Mouse (Mus musculus): ENCODE measurements around the gene Aqp9. TPM values are rescaled to one million over a fixed set of nuclear protein-coding genes. Genes with fewer than 3 reads are reported as not detected.

Gene Aqp9
- polyA plus RNA-seq, 1 experiment = 2.6 TPM

DNA sequence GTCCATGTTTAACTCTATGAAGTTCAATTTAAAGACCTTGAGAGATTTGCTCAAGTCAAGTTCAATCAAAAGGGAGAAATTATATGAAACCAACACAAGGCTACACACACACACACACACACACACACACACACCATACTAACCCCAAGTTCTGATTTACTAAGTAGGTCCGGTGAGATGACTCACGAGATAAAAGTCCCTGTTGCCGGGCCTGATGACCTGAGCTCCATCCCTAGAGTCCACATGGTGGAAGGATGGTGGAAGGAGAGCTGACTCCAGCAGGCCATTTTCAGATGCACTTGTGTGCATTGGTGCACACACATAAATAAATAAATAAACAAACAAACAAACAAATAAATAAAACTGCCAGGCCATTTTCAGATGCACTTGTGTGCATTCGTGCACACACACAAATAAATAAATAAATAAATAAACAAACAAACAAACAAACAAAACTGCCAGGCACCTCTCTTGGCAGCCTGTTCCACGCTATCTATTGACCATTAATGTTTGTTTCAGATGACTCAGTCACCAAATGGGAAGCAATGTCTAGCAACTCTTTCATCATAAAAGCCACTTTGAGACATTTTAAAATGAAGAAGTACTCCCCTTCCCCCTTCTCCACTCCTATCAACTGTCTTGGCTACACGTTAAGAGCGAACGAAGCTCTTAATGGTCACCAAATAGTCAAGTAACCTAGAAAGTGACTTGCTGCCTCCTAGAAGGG is 6.2 kb downstream of the Aqp9 start:
- no peak for TF ChIP-seq CTCF (IDR thresholded peaks at IDR 0.05; ENCODE audit: extremely low read depth, insufficient read depth, low read length)
- no peak for TF ChIP-seq POLR2A (IDR thresholded peaks at IDR 0.05; ENCODE audit: extremely low read depth, insufficient read depth, low read length)
- no peaks in the 10 kb centered on the region for H3K4me1 ChIP-seq (ENCODE audit: control insufficient read depth, insufficient read depth, low read length)
- no peak overlapping the region for H3K27ac ChIP-seq (ENCODE audit: insufficient read depth, low read length)
- no peak overlapping the region for H3K4me3 ChIP-seq (ENCODE audit: insufficient read depth, low read length)

DNA sequence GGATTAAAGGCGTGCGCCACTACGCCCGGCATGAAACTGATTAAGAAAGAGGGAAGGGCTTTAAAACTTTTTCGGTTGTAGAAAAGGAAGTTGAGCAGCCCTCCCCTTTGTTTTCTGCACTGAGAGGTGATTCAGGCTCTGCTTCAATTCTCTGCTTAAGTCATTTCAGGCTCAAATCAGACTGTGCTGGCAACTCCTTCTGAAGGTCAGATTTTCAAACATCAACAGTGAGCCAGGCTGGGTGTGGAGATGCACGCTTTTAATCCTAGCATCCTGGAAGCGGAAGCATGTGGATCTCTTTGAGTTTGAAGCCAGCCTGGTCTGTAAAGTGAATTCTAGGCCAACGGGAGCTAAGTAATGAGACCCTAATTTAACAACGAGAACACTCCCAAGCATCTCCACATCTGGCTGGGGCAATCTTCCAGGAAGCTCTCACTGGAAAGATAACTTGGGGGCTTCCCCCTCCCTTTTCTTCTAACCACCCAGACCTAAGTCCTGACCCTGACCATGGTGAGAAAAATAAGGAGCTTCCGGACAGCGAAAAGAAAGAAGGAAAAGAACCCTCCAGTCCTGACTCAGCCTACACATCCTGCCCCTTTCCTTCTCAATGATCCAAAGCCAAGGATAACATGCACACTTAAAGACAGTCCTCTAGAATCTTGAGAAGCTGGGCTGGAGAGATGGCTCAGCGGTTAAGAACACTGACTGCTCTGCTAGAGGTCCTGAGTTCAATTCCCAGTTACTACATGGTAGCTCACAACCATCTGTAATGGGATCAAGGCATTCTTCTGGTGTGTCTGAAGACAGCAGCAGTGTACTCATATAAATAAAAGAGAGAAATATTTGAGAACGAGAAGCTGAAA is 7.4 kb downstream of the Aqp9 start:
- no peak for TF ChIP-seq CTCF (IDR thresholded peaks at IDR 0.05; ENCODE audit: extremely low read depth, insufficient read depth, low read length)
- TF ChIP-seq POLR2A (IDR thresholded peaks at IDR 0.05; ENCODE audit: extremely low read depth, insufficient read depth, low read length) = no peak
- no peak overlapping the region for H3K4me3 ChIP-seq (ENCODE audit: insufficient read depth, low read length)
- no peak overlapping the region for H3K27ac ChIP-seq (ENCODE audit: insufficient read depth, low read length)
- H3K4me1 ChIP-seq (ENCODE audit: control insufficient read depth, insufficient read depth, low read length) = no peaks in the 10 kb centered on the region

DNA sequence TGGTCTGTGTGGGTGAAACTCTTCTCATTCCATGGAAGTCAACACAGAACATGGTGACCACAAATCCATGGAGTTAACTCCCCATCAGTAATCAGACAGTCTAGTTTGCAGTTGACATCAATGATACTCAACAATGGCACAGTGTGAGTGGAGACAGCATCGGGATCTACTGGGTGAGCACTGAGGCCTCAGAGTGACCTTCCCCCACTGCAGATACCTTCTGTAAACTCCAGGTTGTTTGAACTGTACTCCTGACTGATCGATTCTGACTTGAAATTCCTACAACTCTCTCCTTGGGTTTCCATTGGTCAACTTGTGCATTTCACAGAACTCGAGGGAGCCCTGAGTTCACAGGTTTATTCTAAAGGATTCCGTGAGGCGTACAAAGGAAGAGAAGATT is 8.8 kb downstream of the Aqp9 start:
- no peak for TF ChIP-seq CTCF (IDR thresholded peaks at IDR 0.05; ENCODE audit: extremely low read depth, insufficient read depth, low read length)
- no peak for TF ChIP-seq POLR2A (IDR thresholded peaks at IDR 0.05; ENCODE audit: extremely low read depth, insufficient read depth, low read length)
- Histone ChIP-seq H3K27ac (ENCODE audit: insufficient read depth, low read length) (no peak overlapping the region), H3K4me3 (ENCODE audit: insufficient read depth, low read length) (no peak overlapping the region), H3K4me1 (ENCODE audit: control insufficient read depth, insufficient read depth, low read length) (no peaks in the 10 kb centered on the region)

GRCm38 (mm10) chr9:71159060-71159626 is 9.3 kb downstream of the Aqp9 start:
- H3K4me3 ChIP-seq (ENCODE audit: insufficient read depth, low read length) = no peak overlapping the region
- no peak for TF ChIP-seq CTCF (IDR thresholded peaks at IDR 0.05; ENCODE audit: extremely low read depth, insufficient read depth, low read length)
- no peak for TF ChIP-seq POLR2A (IDR thresholded peaks at IDR 0.05; ENCODE audit: extremely low read depth, insufficient read depth, low read length)
- H3K4me1 ChIP-seq (ENCODE audit: control insufficient read depth, insufficient read depth, low read length) = no peaks in the 10 kb centered on the region
- no peak overlapping the region for H3K27ac ChIP-seq (ENCODE audit: insufficient read depth, low read length)

- Histone ChIP-seq H3K4me1 (ENCODE audit: control insufficient read depth, insufficient read depth, low read length) (no peaks in the 10 kb centered on the region), H3K4me3 (ENCODE audit: insufficient read depth, low read length) (no peak overlapping the region), H3K27ac (ENCODE audit: insufficient read depth, low read length) (no peak overlapping the region)
- TF ChIP-seq POLR2A (IDR thresholded peaks at IDR 0.05; ENCODE audit: extremely low read depth, insufficient read depth, low read length) (no peak), CTCF (IDR thresholded peaks at IDR 0.05; ENCODE audit: extremely low read depth, insufficient read depth, low read length) (no peak)
Measured at GRCm38 (mm10) chr9:71157921-71158646, 10.4 kb downstream of the Aqp9 start.

DNA sequence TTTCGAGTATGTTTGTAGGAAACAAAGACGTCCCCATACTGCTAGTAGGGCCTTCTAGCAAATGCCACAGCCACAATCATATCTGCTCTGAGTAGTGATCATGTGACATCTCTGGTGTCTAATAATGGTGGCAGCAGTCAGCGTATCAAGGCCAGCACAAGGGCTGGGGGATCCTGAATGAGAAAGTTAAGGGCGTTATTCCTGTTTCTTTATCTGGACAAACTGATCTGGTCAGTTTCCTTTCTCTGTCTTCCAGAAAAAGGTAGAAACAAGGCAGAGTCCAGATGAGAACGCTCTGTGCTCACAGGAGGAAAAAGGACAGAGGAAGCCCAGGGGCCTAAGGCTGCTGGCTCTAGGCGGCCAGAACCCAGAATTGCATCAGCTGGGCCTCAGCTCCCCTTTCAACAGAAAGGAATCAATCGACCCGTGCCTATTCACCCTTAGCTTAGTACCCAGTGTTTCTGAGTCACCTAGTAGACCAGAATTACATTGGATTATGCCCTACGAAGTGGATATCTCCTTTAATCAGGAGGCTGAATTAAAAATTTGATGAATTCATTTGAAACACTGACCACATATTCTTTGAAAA is 11.9 kb downstream of the Aqp9 start:
- Histone ChIP-seq H3K4me3 (ENCODE audit: insufficient read depth, low read length) (no peak overlapping the region), H3K27ac (ENCODE audit: insufficient read depth, low read length) (no peak overlapping the region), H3K4me1 (ENCODE audit: control insufficient read depth, insufficient read depth, low read length) (no peaks in the 10 kb centered on the region)
- TF ChIP-seq CTCF (IDR thresholded peaks at IDR 0.05; ENCODE audit: extremely low read depth, insufficient read depth, low read length) = no peak
- no peak for TF ChIP-seq POLR2A (IDR thresholded peaks at IDR 0.05; ENCODE audit: extremely low read depth, insufficient read depth, low read length)

DNA sequence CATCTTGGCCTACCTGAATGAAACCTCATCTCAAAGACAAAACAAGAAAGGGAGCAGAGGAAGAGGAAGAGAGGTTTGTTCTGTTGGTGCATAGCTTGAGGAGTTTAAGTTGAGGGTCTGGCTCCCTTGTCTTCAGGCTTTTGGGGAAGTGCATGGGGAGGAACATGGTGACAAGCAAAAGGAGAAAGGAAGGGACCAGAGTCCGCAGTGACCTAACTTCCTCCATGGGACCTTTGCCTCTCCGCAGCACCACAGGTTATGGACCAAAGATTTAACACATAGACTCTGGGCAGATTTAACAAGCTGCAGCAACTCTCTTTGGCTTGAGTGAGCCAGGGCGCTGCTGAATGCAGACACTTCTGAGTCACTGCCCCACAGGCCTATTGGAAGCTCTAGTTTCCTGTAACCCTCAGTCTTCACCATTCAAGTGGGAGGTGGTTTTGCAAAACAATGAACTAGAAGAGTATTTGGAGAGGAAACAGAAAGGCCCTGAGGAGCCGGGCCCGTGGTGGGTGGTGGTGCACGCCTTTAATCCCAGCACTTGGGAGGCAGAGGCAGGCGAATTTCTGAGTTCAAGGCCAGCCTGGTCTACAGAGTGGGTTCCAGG is 13.0 kb downstream of the Aqp9 start:
- Histone ChIP-seq H3K4me3 (ENCODE audit: insufficient read depth, low read length) (no peak overlapping the region), H3K27ac (ENCODE audit: insufficient read depth, low read length) (no peak overlapping the region), H3K4me1 (ENCODE audit: control insufficient read depth, insufficient read depth, low read length) (no peaks in the 10 kb centered on the region)
- no peak for TF ChIP-seq CTCF (IDR thresholded peaks at IDR 0.05; ENCODE audit: extremely low read depth, insufficient read depth, low read length)

DNA sequence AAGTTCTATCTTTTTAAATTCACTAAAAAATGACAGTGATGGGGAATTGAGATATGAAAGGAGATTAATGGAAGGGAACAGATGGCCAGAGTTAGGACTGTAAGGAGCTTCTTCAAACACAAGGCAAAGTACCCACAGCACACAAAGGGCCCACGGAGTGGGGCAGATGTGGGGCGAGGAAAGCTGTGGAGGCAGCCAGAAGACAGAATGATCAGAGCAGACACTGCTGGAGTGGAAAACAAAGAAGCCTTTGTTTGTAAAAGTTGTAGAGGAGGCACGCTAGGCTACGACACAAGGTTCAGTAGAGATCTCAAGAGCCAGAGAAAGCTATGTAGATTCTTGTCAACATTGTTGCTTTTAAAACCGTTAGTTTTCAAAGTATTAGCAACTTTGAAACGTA is 17.1 kb downstream of the Aqp9 start:
- Histone ChIP-seq H3K27ac (ENCODE audit: insufficient read depth, low read length) (no peak overlapping the region), H3K4me1 (ENCODE audit: control insufficient read depth, insufficient read depth, low read length) (no peaks in the 10 kb centered on the region), H3K4me3 (ENCODE audit: insufficient read depth, low read length) (no peak overlapping the region)
- no peak for TF ChIP-seq CTCF (IDR thresholded peaks at IDR 0.05; ENCODE audit: extremely low read depth, insufficient read depth, low read length)
- TF ChIP-seq POLR2A (IDR thresholded peaks at IDR 0.05; ENCODE audit: extremely low read depth, insufficient read depth, low read length) = no peak

GRCm38 (mm10) chr9:71150175-71150574 is 18.3 kb downstream of the Aqp9 start:
- Histone ChIP-seq H3K27ac (ENCODE audit: insufficient read depth, low read length) (no peak overlapping the region), H3K4me1 (ENCODE audit: control insufficient read depth, insufficient read depth, low read length) (no peaks in the 10 kb centered on the region), H3K4me3 (ENCODE audit: insufficient read depth, low read length) (no peak overlapping the region)
- TF ChIP-seq CTCF (IDR thresholded peaks at IDR 0.05; ENCODE audit: extremely low read depth, insufficient read depth, low read length) (no peak), POLR2A (IDR thresholded peaks at IDR 0.05; ENCODE audit: extremely low read depth, insufficient read depth, low read length) (no peak)

All from cortical plate, adult 2 months (tissue).